Mouse (Mus musculus) splenic B cell, adult 2 months (primary cell): ENCODE measurements around the gene Pdk2.
A peak's percentile ranks its signal among the peaks of the same experiment; 100 is the strongest.

Source experiments
- DNase-seq: peaks from one replicate; pipeline ENCODE4 v3.0.0-alpha.2; 2011; ENCODE audit warnings: low read depth, low spot score
- H3K27me3 ChIP-seq: 2 replicates; pipeline ENCODE4 v1.6.1; 2012; ENCODE audit warnings: mild to moderate bottlenecking, low read length, moderate library complexity, mixed read lengths; ENCODE audit not compliant: control insufficient read depth, poor library complexity, insufficient read depth, severe bottlenecking
- H3K36me3 ChIP-seq: 2 replicates; pipeline ENCODE4 v1.6.1; 2012; ENCODE audit warnings: mild to moderate bottlenecking, low read length, moderate library complexity, mixed read lengths; ENCODE audit not compliant: control insufficient read depth, poor library complexity, insufficient read depth, severe bottlenecking

Pdk2 gene

GRCm38 (mm10) chr11:95006525-95007219 is 34.5 kb downstream of the Pdk2 start:
- DNase-seq = peak; percentile 78
- peaks cover 3% of the 10 kb centered on the region for H3K36me3 ChIP-seq
- H3K27me3 ChIP-seq = no peaks in the 10 kb centered on the region; the same call in none of the 2 replicates

DNA sequence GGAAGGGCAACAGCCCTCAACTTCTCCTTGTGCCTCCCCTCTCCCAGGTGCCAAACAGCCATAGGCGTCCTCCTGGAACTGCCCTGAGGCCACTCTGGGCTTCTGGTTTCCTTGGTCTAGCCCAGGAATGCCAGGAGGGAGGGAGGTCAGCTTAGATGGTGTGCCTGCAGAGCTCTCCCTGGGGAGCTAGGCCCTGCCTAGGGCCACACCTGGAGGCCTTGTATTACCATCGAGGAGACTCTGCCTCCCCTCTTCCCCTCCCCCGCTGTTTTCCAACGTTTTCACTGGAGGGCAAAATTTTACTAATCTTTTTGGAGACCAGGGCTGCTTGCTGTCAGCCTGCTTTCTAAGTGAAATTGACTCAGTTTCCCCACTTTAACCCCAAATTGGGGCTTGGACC is 35.1 kb downstream of the Pdk2 start:
- peaks cover 3% of the 10 kb centered on the region for H3K36me3 ChIP-seq
- no peak for DNase-seq
- H3K27me3 ChIP-seq = no peaks in the 10 kb centered on the region; the same call in none of the 2 replicates

- no peak for DNase-seq
- Histone ChIP-seq H3K36me3 (peaks cover 3% of the 10 kb centered on the region), H3K27me3 (no peaks in the 10 kb centered on the region; the same call in none of the 2 replicates)
Observed at GRCm38 (mm10) chr11:95004937-95005198, 36.3 kb downstream of the Pdk2 start.

DNA sequence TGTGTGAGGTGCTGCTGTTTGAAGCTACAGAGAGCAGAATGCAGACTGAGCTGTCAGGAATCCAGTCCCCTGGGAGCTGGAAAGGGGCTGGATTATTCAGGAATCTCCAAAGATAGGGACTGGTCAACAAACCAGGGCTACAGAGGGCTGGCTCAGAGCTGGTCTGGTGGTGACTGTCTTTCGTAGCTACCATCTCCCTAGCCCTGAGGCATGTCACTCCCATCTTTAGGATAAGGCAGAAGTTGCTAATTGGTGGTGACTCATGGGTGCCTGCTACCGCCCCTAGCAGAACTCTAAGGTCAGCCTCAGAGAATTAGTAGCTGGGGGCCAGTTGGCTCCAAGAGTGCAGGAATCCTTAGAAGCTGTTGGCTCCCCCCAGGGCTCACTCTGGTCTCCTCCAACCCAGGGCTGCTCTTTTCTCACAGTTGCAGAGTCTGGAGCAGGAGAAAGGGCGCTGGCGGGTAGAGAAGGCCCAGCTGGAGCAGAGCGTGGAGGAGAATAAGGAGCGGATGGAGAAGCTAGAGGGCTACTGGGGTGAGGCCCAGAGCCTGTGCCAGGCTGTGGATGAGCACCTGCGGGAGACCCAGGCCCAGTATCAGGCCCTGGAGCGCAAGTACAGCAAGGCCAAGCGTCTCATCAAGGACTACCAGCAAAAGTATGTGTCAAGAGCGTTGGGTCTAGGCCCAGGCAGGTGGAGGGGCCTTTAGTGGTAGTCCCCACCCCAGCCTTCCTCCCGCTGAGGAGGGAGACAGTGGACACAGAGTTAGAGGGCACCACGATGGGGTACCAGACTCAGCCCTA is 36.8 kb downstream of the Pdk2 start:
- no peaks in the 10 kb centered on the region; the same call in 1 of the 2 replicates for H3K27me3 ChIP-seq
- peaks cover 3% of the 10 kb centered on the region for H3K36me3 ChIP-seq
- DNase-seq = no peak

DNA sequence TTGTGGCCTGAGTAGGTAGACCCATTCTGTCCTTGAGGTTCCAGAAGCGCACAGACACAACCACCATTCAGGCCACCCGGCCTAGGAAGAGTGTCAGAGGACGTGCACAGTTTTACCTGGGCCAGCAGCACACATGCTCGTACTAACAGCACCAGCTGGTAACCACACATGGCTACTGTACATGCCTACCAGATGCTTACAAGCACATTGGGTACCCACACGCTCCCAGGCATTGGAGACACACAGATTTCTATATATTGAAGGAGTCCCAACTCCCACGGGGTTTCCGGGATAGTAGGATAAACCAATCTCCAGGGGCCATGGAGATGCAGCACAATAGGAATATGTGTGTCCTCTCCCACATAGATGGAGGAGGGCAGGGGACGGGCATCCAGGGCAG is 38.4 kb downstream of the Pdk2 start:
- DNase-seq = no peak
- H3K27me3 ChIP-seq = no peaks in the 10 kb centered on the region

DNA sequence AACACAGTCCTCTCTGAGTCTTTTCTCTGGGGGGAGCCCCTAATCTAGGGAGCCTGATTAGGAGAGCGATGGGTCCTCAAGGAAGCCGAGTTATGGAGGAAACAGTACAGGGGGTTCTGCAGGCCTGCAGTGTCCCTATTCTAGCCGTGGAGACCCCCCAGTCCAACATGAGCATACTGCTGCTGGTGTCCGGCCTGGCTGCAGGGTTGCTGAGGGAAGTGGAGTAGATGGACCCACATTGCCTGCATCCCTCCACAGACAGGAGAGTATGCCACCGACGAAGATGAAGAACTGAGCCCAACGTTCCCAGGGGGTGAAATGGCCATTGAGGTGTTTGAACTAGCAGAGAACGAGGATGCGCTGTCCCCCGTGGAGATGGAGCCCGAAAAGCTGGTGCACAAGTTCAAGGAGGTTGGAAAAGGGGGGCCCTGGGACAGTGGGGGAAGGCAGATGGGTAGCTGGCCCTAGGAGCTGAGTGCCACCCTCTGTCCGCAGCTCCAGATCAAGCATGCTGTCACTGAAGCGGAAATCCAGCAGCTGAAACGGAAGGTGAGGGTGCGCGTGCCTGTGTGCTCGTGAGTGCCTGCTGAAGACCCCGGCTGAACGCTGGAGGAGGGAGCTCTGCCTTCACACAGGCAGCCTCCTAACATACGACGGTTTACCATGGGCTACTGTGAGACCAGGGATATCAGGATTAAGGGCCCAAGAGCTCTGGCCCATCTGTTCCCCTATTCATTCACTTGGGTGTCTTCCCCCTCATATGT is 39.4 kb downstream of the Pdk2 start:
- peaks cover 3% of the 10 kb centered on the region for H3K36me3 ChIP-seq
- DNase-seq = no peak
- no peaks in the 10 kb centered on the region for H3K27me3 ChIP-seq

More for the DNA sequence above, 38.4 kb downstream of the Pdk2 start:
- H3K36me3 ChIP-seq = peaks cover 3% of the 10 kb centered on the region

DNA sequence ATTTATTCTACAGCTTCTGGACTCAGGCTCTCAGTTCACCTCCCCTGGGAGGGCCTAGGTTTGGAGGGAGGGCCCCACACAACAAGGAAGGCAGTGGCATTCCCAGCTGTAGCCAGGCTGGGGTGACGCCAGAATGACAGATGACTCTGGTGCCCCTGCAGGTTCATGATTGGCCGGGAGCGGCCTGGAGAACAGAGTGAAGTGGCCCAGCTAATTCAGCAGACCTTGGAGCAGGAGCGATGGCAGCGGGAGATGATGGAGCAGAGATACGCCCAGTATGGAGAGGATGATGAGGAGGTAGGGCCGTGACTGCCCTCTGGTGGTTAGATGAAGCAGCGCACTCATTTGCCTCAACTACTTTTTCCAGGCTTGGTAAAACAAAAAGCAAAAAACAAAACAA is 40.1 kb downstream of the Pdk2 start:
- Histone ChIP-seq H3K36me3 (peaks cover 3% of the 10 kb centered on the region), H3K27me3 (no peaks in the 10 kb centered on the region)
- peak; percentile 76 for DNase-seq

GRCm38 (mm10) chr11:95000548-95000947 is 40.6 kb downstream of the Pdk2 start:
- no peaks in the 10 kb centered on the region for H3K27me3 ChIP-seq
- DNase-seq = peak; percentile 35
- H3K36me3 ChIP-seq = peaks cover 3% of the 10 kb centered on the region

DNA sequence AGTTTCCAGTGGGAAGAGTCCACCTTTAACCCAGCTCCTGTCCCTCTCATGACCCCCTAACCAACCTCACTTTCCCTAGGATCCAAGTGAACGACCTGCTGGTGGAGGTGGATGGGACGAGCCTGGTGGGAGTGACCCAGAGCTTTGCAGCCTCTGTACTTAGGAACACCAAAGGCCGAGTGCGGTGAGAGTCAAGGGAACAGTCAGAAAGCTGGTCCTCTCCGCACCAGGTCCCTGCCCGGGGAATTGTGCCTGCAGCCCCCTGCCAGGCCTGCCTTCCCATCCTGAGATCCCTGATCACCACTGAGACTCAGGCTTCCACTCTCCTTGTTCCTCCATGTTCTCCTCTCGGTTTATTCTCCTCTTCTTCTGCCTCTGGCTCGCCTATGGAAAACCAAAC is 41.0 kb downstream of the Pdk2 start:
- peaks cover 3% of the 10 kb centered on the region for H3K36me3 ChIP-seq
- H3K27me3 ChIP-seq = no peaks in the 10 kb centered on the region
- no peak for DNase-seq

DNA sequence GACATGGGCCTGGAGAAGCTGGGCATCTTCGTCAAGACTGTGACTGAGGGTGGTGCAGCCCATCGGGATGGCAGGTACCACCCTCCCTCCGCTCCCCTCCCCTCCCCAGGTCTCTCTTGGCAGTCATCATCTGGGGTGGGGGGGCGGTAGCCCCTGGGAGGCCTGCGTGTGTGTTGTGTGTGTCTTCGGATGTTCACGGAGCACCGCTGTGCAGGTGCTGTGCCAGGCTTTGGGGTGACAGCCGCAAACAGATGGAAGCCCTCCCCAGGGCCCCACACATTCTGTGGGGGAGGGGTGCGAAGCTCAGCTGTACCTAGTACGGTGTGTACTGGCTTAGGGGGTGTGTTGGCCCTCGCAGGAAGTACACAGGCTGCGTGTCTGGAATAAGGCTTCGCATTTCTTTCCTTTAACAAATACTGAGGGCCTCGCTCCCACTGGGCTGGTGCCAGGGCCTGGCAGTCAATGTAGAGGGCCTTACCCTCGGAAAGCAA is 43.1 kb downstream of the Pdk2 start:
- Histone ChIP-seq H3K27me3 (no peaks in the 10 kb centered on the region), H3K36me3 (peaks cover 3% of the 10 kb centered on the region)
- DNase-seq = no peak

DNA sequence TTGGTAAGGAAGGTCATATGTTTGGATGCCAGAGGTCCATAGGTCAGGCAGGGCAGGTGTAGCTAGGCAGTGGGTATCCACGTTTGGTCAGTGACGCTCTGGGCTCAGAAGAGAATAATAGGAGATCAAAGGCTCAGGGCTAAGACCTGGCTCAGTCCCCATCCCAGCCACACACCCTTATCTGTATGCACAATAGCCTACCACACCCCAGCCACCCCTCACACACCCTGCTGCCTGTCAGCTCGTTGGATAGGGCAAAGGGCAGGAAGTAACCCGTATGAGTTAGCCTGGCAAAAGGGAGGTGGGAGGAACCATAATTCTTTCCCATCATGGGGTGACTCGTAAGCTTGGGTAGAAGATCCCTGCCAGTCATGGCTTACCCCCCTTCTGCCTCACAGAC is 43.6 kb downstream of the Pdk2 start:
- H3K27me3 ChIP-seq = no peaks in the 10 kb centered on the region
- peaks cover 3% of the 10 kb centered on the region for H3K36me3 ChIP-seq
- no peak for DNase-seq

GRCm38 (mm10) chr11:94996984-94997383 is 44.2 kb downstream of the Pdk2 start:
- Histone ChIP-seq H3K27me3 (no peaks in the 10 kb centered on the region), H3K36me3 (no peaks in the 10 kb centered on the region; the same call in 1 of the 2 replicates)
- no peak for DNase-seq

- Histone ChIP-seq H3K27me3 (no peaks in the 10 kb centered on the region), H3K36me3 (no peaks in the 10 kb centered on the region; the same call in 1 of the 2 replicates)
- DNase-seq = no peak
Observed at GRCm38 (mm10) chr11:94996101-94996500, 45.1 kb downstream of the Pdk2 start.

DNA sequence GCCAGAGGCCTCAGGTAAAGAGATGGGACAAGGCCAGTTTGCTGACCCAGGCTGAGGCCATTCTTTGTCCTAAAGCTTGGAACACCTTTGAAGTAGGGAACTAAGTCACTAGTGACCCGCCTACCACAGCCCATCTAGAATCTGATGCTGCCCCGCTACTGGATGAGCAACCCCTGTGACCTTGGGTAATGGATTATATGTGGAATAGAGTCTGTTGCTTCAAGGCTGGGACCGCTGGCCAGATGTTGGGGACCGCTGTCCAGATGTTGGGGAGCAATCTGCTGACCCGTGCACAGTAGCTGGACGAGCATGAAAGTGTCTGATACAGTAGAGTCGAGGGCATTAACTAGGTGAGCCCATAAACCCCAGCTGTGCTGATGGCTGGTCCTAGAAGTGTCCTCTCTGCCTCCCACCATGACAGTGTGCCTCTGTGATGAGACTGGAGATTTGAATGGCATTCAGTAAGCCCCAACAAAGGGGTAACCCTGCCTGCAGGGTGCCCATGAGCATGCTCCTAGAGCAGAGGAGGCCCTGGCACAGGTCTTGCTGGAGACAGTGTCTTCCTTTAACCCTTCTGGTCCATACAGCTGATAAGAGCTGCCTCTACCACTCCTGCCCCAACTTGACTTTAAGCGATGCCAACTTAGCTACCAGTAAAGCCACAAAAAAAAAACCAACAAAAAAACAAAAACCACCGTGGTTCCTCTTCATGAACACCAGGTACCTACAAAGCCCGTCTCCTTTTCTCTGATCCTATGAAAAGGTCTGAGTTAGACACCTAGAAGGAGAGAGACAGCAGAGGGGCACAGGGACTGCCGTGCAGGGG is 46.0 kb downstream of the Pdk2 start:
- Histone ChIP-seq H3K27me3 (no peaks in the 10 kb centered on the region), H3K36me3 (no peaks in the 10 kb centered on the region; the same call in 1 of the 2 replicates)
- no peak for DNase-seq
